Mouse (Mus musculus) kidney, adult 8-10 months (tissue): ENCODE measurements around the gene E130114P18Rik.
A peak's percentile ranks its signal among the peaks of the same experiment; 100 is the strongest.

Experiments
- DNase-seq, 2 experiments: peaks; one replicate each; pipeline ENCODE4 v3.0.0; 2022

The E130114P18Rik gene

GRCm38 (mm10) chr4:97751030-97751482, 26.8 kb downstream of the E130114P18Rik start:
- peak; percentile 92 to 94 for DNase-seq

GRCm38 (mm10) chr4:97750401-97750800, 27.5 kb downstream of the E130114P18Rik start:
- DNase-seq, result no peak

GRCm38 (mm10) chr4:97746106-97746900, 31.6 kb downstream of the E130114P18Rik start:
- no peak for DNase-seq

GRCm38 (mm10) chr4:97745296-97746105, 32.4 kb downstream of the E130114P18Rik start:
- peak; percentile 55 to 81 for DNase-seq

GRCm38 (mm10) chr4:97743932-97744331, 33.9 kb downstream of the E130114P18Rik start:
- no peak for DNase-seq

GRCm38 (mm10) chr4:97733392-97733791, 44.5 kb downstream of the E130114P18Rik start:
- DNase-seq, result no peak

GRCm38 (mm10) chr4:97730416-97730815, 47.5 kb downstream of the E130114P18Rik start:
- no peak for DNase-seq

GRCm38 (mm10) chr4:97729999-97730398, 47.9 kb downstream of the E130114P18Rik start:
- no peak for DNase-seq

GRCm38 (mm10) chr4:97728520-97728919, 49.4 kb downstream of the E130114P18Rik start:
- no peak for DNase-seq

- no peak for DNase-seq
Observed at GRCm38 (mm10) chr4:97723374-97723773, 54.5 kb downstream of the E130114P18Rik start.

- DNase-seq, result no peak
Observed at GRCm38 (mm10) chr4:97722666-97723065, 55.2 kb downstream of the E130114P18Rik start.

- DNase-seq, result no peak
Observed at GRCm38 (mm10) chr4:97714616-97715015, 63.3 kb downstream of the E130114P18Rik start.

- no peak for DNase-seq
Observed at GRCm38 (mm10) chr4:97714101-97714615, 63.7 kb downstream of the E130114P18Rik start.

- DNase-seq, result no peak
Observed at GRCm38 (mm10) chr4:97712547-97712946, 65.3 kb downstream of the E130114P18Rik start.

- no peak for DNase-seq
Observed at GRCm38 (mm10) chr4:97710048-97710765, 67.7 kb downstream of the E130114P18Rik start.

GRCm38 (mm10) chr4:97707373-97708152, 70.3 kb downstream of the E130114P18Rik start:
- peak; percentile 33 to 40 for DNase-seq

- DNase-seq, result peak; percentile 26 to 31
Observed at GRCm38 (mm10) chr4:97696684-97697615, 80.9 kb downstream of the E130114P18Rik start.

- DNase-seq, result peak in 1 of 2 experiments; percentile 7
Observed at GRCm38 (mm10) chr4:97695414-97696040, 82.4 kb downstream of the E130114P18Rik start.

GRCm38 (mm10) chr4:97693931-97694330, 83.9 kb downstream of the E130114P18Rik start:
- no peak for DNase-seq

- no peak for DNase-seq
Observed at GRCm38 (mm10) chr4:97693054-97693453, 84.8 kb downstream of the E130114P18Rik start.
